Mouse (Mus musculus): ENCODE data around the gene Tff1. TPM values are rescaled to one million over a fixed set of nuclear protein-coding genes. Genes with fewer than 3 reads are reported as not detected.

Gene Tff1
- polyA plus RNA-seq, 1 experiment from 2014 or later = 39.4 TPM

DNA sequence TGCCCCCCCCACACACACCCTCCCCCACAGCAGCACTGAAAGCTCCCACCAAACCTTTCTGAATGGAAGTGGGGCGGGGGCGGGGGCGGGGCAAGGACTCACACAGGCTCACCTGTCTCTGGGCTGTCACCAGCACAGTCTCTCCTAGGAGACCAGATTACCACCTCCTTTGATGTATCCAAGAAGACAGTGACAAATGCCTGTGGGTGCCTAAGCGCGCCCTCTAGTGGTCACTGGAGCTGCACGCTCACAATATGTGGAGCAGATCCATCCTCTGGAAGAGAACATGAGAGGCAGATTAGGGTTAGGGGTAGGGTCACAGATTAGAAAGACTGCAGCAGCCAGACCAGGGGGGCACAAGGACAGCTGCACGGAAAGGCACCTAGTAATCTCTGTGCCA, 45.6 kb downstream of the Tff1 start:
- Histone ChIP-seq H3K4me3 (ENCODE audit: low read depth, low read length) (no peak overlapping the region), H3K4me2 (replicated peaks; ENCODE audit: low read depth) (no peak overlapping the region), H3K27ac (ENCODE audit: low read depth, low read length) (no peak overlapping the region), H3K36me3 (ENCODE audit: control insufficient read depth, insufficient read depth) (no peaks in the 10 kb centered on the region; the same call in 1 of the 2 replicates), H3K9me3 (ENCODE audit: control insufficient read depth) (no peaks in the 10 kb centered on the region), H3K4me1 (replicated peaks; ENCODE audit: control insufficient read depth, insufficient read depth, low read length) (no peaks in the 10 kb centered on the region), H3K9ac (ENCODE audit: low read depth, low read length) (no peak overlapping the region), H3K27me3 (replicated peaks; ENCODE audit: control insufficient read depth, insufficient read depth, low read length) (no peaks in the 10 kb centered on the region)
- ATAC-seq = no peak
- TF ChIP-seq CTCF (IDR thresholded peaks at IDR 0.05; ENCODE audit: low read depth) = peak; percentile 96
- 11% methylated on average over 7 of the region's 7 CpGs for WGBS

DNA sequence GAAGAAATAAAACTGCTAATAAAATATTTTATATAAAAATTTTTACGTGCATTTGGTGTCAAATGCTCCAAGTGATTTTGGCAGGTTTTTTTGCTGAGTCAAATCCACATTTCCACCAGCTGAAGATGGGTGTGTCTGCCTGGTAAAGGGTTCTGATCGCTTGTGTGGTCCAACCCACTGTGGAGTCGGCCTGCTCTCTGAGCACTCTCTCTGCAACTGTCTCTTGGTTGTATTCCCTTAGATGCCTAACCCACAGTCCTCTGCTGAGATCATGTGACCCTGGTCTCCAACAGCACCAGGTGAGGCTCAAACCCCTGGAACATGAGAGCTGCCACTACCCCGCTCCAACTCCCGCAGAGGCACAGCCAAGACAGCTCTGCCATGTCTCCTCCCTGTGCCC, 47.1 kb downstream of the Tff1 start:
- no peak for TF ChIP-seq CTCF (IDR thresholded peaks at IDR 0.05; ENCODE audit: low read depth)
- Histone ChIP-seq H3K9ac (ENCODE audit: low read depth, low read length) (no peak overlapping the region), H3K27me3 (replicated peaks; ENCODE audit: control insufficient read depth, insufficient read depth, low read length) (no peaks in the 10 kb centered on the region), H3K9me3 (ENCODE audit: control insufficient read depth) (no peaks in the 10 kb centered on the region), H3K4me2 (replicated peaks; ENCODE audit: low read depth) (no peak overlapping the region), H3K36me3 (ENCODE audit: control insufficient read depth, insufficient read depth) (no peaks in the 10 kb centered on the region; the same call in 1 of the 2 replicates), H3K4me1 (replicated peaks; ENCODE audit: control insufficient read depth, insufficient read depth, low read length) (no peaks in the 10 kb centered on the region), H3K4me3 (ENCODE audit: low read depth, low read length) (no peak overlapping the region), H3K27ac (ENCODE audit: low read depth, low read length) (no peak overlapping the region)
- ATAC-seq = no peak
- 84% methylated on average over 5 of the region's 5 CpGs for WGBS

DNA sequence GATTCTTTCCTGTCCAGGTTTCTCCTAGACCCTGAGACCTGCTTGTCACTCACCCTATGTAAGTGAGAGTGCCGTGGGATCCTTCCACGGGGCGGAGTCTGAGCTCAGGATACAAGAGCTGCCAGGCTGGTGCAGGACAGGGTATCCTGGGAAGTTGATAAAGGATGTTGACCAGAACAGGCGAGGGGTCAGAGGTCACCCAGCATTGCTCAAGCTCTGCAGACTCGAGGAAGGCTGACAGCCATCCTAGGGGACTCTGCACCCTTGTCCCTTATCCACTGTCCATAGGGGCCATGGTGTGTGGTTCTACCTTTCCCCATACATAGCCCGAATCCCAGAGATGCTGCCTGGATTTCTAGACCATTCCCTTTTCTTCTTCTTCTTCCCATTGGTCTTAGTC, 49.0 kb downstream of the Tff1 start:
- no peak overlapping the region for H3K4me3 ChIP-seq (ENCODE audit: low read depth, low read length)
- no peaks in the 10 kb centered on the region for H3K4me1 ChIP-seq (replicated peaks; ENCODE audit: control insufficient read depth, insufficient read depth, low read length)
- no peak; the same call in 1 of the 2 replicates for ATAC-seq
- TF ChIP-seq CTCF (IDR thresholded peaks at IDR 0.05; ENCODE audit: low read depth) = no peak
- no peaks in the 10 kb centered on the region for H3K9me3 ChIP-seq (ENCODE audit: control insufficient read depth)
- H3K9ac ChIP-seq (ENCODE audit: low read depth, low read length) = no peak overlapping the region
- no peak overlapping the region for H3K27ac ChIP-seq (ENCODE audit: low read depth, low read length)
- no peak overlapping the region for H3K4me2 ChIP-seq (replicated peaks; ENCODE audit: low read depth)
- no peaks in the 10 kb centered on the region; the same call in 1 of the 2 replicates for H3K36me3 ChIP-seq (ENCODE audit: control insufficient read depth, insufficient read depth)
- WGBS = 48% methylated on average over 6 of the region's 6 CpGs
- no peaks in the 10 kb centered on the region for H3K27me3 ChIP-seq (replicated peaks; ENCODE audit: control insufficient read depth, insufficient read depth, low read length)

DNA sequence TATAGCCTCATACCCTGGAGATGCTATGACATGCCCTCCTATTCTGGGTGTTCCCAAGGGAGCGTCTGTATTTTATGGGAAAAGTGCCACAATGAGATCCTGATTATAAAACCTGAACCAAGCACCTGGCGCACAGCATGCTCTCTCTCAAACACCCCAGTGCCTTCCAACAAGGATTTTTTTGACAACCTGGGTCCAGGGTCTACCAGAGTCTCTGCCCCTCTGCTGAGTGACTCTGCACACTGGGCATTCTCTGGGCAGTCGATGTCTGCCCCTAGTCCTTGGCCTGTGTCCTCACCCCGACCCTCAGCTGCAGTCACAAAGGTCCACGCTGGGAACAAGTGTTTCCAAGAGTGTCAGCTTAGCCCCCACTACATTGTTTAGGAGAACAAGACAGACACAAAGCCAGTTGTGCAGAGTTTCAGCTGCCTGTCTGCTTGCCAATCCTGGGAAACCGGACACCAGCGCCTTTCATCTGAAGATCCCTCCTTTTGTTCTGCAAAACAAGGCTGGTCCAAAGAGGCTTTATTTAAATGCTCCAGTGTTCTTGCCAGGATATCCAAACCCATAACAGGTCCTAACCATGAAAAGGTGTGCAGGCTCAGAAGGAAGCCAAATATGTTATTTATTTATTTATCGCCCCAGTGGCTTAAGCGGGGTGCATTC, 51.8 kb downstream of the Tff1 start:
- Histone ChIP-seq H3K27ac (ENCODE audit: low read depth, low read length) (no peak overlapping the region), H3K4me2 (replicated peaks; ENCODE audit: low read depth) (no peak overlapping the region), H3K27me3 (replicated peaks; ENCODE audit: control insufficient read depth, insufficient read depth, low read length) (no peaks in the 10 kb centered on the region), H3K9ac (ENCODE audit: low read depth, low read length) (no peak overlapping the region), H3K4me3 (ENCODE audit: low read depth, low read length) (no peak overlapping the region), H3K4me1 (replicated peaks; ENCODE audit: control insufficient read depth, insufficient read depth, low read length) (no peaks in the 10 kb centered on the region), H3K9me3 (ENCODE audit: control insufficient read depth) (no peaks in the 10 kb centered on the region), H3K36me3 (ENCODE audit: control insufficient read depth, insufficient read depth) (no peaks in the 10 kb centered on the region)
- ATAC-seq = no peak
- TF ChIP-seq CTCF (IDR thresholded peaks at IDR 0.05; ENCODE audit: low read depth) = no peak
- WGBS = 76% methylated on average over 9 of the region's 9 CpGs

Other genes with a start within 250 kb of the Tff1 start
- 0.04 TPM in 1 of 2 replicates, not detected in the other for gene Umodl1, start 210.6 kb downstream of the Tff1 start, polyA plus RNA-seq (2015; fragmentation: Nextera tagmentation; extraction: Ambion mirVana)
- 3.3 and 3.4 TPM in 2 replicates for gene Abcg1, start 107.6 kb downstream of the Tff1 start, polyA plus RNA-seq (2015; fragmentation: Nextera tagmentation; extraction: Ambion mirVana)
- gene Tff3, start 35.6 kb downstream of the Tff1 start, polyA plus RNA-seq (2015; fragmentation: Nextera tagmentation; extraction: Ambion mirVana) = 2,043 and 2,206 TPM in 2 replicates
- 116 and 203 TPM in 2 replicates for gene Tff2, start 21.0 kb downstream of the Tff1 start, polyA plus RNA-seq (2015; fragmentation: Nextera tagmentation; extraction: Ambion mirVana)
- gene Tmprss3, start 33.7 kb upstream of the Tff1 start, polyA plus RNA-seq (2015; fragmentation: Nextera tagmentation; extraction: Ambion mirVana) = 0.04 and 0.05 TPM in 2 replicates
- not detected in 2 replicates for gene Ubash3a, start 42.6 kb upstream of the Tff1 start, polyA plus RNA-seq (2015; fragmentation: Nextera tagmentation; extraction: Ambion mirVana)
- 0.54 and 0.66 TPM in 2 replicates for gene Rsph1, start 112.1 kb upstream of the Tff1 start, polyA plus RNA-seq (2015; fragmentation: Nextera tagmentation; extraction: Ambion mirVana)
- gene Slc37a1, start 121.5 kb upstream of the Tff1 start, polyA plus RNA-seq (2015; fragmentation: Nextera tagmentation; extraction: Ambion mirVana) = 16.5 and 17.1 TPM in 2 replicates
- 58.8 and 59.8 TPM in 2 replicates for gene Pde9a, start 220.9 kb upstream of the Tff1 start, polyA plus RNA-seq (2015; fragmentation: Nextera tagmentation; extraction: Ambion mirVana)

All from intestine, postnatal 0 days (tissue).